Mouse (Mus musculus): ENCODE data around the gene Clcn5. TPM values are rescaled to one million over a fixed set of nuclear protein-coding genes. Genes with fewer than 3 reads are reported as not detected.
A peak's percentile ranks its signal among the peaks of the same experiment; 100 is the strongest.

The Clcn5 gene
- total and polyA plus RNA-seq, 2 experiments, result 1.1 to 7.5 TPM

DNA sequence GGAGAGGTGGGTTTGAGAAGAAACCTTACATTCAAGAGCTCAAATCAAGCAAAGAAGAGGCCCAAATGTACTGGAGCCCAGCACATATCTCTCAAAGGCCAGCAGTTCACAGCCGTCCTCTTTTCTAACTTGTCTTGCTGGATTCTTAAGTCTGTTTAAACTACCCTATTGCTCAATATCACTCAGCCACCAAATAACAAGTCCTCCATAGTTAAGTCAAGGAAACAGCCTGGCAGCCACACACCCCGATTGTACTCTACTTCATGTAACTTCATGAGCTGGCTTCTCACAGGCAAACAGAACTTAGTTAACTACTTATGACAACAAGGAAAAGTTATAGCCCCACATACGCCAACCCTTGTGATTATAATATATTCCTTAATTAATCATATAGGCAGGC, 59.4 kb downstream of the Clcn5 start:
- H3K27ac ChIP-seq (replicated peaks; ENCODE audit: insufficient read depth, low read depth, low read length), result no peak overlapping the region
- H3K4me1 ChIP-seq (ENCODE audit: control insufficient read depth, insufficient read depth, low read length), result no peaks in the 10 kb centered on the region
- H3K27me3 ChIP-seq (ENCODE audit: control insufficient read depth, insufficient read depth, low read length), result no peaks in the 10 kb centered on the region
- H3K4me3 ChIP-seq (ENCODE audit: insufficient read depth, low read depth, low read length), result no peak overlapping the region
- no peaks in the 10 kb centered on the region for H3K36me3 ChIP-seq (ENCODE audit: control insufficient read depth, insufficient read depth, low read length)
- no peaks in the 10 kb centered on the region for H3K79me2 ChIP-seq (ENCODE audit: control insufficient read depth, insufficient read depth, low read length)
- no peak for DNase-seq (ENCODE audit: extremely low read depth, low read depth, low spot score)
- no peak overlapping the region for H3K9ac ChIP-seq (ENCODE audit: low read depth, low read length)
- TF ChIP-seq POLR2A (IDR thresholded peaks at IDR 0.05; ENCODE audit: extremely low read depth, insufficient read depth, low read length), result no peak
- TF ChIP-seq CTCF (IDR thresholded peaks at IDR 0.05; ENCODE audit: low read depth, low read length), result no peak
- WGBS, result 92% methylated on average over 3 of the region's 3 CpGs

DNA sequence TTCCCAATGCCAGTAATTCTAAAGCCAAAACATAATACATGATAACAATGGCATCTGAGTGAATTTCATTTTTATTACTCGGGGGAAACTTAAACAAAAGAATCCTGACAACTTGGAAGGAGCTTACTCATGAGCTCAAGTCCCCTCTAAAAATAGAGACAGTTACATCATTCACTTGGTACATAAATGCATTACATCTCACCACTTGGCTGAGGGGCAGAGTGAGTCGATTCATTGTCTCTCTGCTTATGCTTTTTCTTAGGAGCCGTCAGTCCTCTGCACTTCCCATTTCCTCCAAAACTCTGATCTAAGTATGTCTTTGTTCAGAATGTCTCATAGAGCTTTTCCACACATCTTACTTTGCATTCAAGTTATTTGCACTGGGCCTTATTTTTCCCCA, 63.1 kb downstream of the Clcn5 start:
- DNase-seq (ENCODE audit: extremely low read depth, low read depth, low spot score), result no peak
- no peak overlapping the region for H3K4me3 ChIP-seq (ENCODE audit: insufficient read depth, low read depth, low read length)
- H3K79me2 ChIP-seq (ENCODE audit: control insufficient read depth, insufficient read depth, low read length), result no peaks in the 10 kb centered on the region
- H3K9ac ChIP-seq (ENCODE audit: low read depth, low read length), result no peak overlapping the region
- H3K27me3 ChIP-seq (ENCODE audit: control insufficient read depth, insufficient read depth, low read length), result no peaks in the 10 kb centered on the region
- 82% methylated on average over 3 of the region's 3 CpGs for WGBS
- no peaks in the 10 kb centered on the region for H3K36me3 ChIP-seq (ENCODE audit: control insufficient read depth, insufficient read depth, low read length)
- H3K27ac ChIP-seq (replicated peaks; ENCODE audit: insufficient read depth, low read depth, low read length), result no peak overlapping the region
- H3K4me1 ChIP-seq (ENCODE audit: control insufficient read depth, insufficient read depth, low read length), result no peaks in the 10 kb centered on the region
- no peak for TF ChIP-seq CTCF (IDR thresholded peaks at IDR 0.05; ENCODE audit: low read depth, low read length)
- no peak for TF ChIP-seq POLR2A (IDR thresholded peaks at IDR 0.05; ENCODE audit: extremely low read depth, insufficient read depth, low read length)

DNA sequence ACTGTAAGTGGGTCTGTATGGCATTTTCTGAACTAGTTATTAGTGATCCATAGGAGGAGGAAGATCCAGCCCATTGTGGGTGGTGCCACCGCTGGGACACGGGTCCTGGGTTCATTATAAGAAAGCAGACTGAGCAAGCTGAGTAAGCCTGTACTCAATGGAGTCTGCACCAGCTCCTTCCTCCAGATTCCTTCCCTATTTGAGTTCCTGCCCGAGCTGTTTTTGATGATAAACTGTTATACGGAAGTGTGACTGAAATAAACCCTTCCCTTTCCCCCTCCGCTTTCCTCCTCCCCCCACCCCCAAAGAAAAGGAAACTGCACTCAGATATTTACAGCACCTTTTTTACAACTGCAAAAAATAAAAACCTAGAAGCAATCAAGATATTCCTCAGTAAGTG, 115.1 kb downstream of the Clcn5 start:
- Histone ChIP-seq H3K9ac (ENCODE audit: low read depth, low read length) (no peak overlapping the region), H3K4me1 (ENCODE audit: control insufficient read depth, insufficient read depth, low read length) (no peaks in the 10 kb centered on the region), H3K27ac (replicated peaks; ENCODE audit: insufficient read depth, low read depth, low read length) (no peak overlapping the region), H3K79me2 (ENCODE audit: control insufficient read depth, insufficient read depth, low read length) (no peaks in the 10 kb centered on the region), H3K4me3 (ENCODE audit: insufficient read depth, low read depth, low read length) (no peak overlapping the region), H3K27me3 (ENCODE audit: control insufficient read depth, insufficient read depth, low read length) (no peaks in the 10 kb centered on the region), H3K36me3 (ENCODE audit: control insufficient read depth, insufficient read depth, low read length) (no peaks in the 10 kb centered on the region)
- WGBS, result 82% methylated on average over 5 of the region's 5 CpGs
- peak; percentile 20 for DNase-seq (ENCODE audit: extremely low read depth, low read depth, low spot score)
- TF ChIP-seq POLR2A (IDR thresholded peaks at IDR 0.05; ENCODE audit: extremely low read depth, insufficient read depth, low read length), result no peak
- no peak for TF ChIP-seq CTCF (IDR thresholded peaks at IDR 0.05; ENCODE audit: low read depth, low read length)

DNA sequence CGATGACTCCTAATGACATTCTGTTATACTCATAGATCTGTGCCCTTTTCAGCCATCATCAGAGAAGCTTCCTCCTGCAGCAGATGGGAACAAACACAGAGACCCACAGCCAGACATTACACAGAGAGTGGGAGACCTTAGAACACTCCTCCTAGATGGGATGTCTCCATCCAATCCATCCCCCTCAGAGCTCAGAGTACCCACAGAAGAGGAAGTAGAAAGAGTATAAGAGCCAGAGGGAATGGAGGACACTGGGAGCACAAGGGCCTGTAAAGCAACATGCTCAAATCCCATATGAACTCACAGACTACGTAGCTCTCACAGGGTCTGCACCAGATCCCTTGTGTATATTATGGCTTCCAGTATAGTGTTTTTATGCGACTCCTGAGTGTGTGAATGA, 115.6 kb downstream of the Clcn5 start:
- Histone ChIP-seq H3K4me1 (ENCODE audit: control insufficient read depth, insufficient read depth, low read length) (no peaks in the 10 kb centered on the region), H3K4me3 (ENCODE audit: insufficient read depth, low read depth, low read length) (no peak overlapping the region), H3K9ac (ENCODE audit: low read depth, low read length) (no peak overlapping the region), H3K79me2 (ENCODE audit: control insufficient read depth, insufficient read depth, low read length) (no peaks in the 10 kb centered on the region), H3K36me3 (ENCODE audit: control insufficient read depth, insufficient read depth, low read length) (no peaks in the 10 kb centered on the region), H3K27ac (replicated peaks; ENCODE audit: insufficient read depth, low read depth, low read length) (no peak overlapping the region), H3K27me3 (ENCODE audit: control insufficient read depth, insufficient read depth, low read length) (no peaks in the 10 kb centered on the region)
- WGBS, result 95% methylated on average over 3 of the region's 3 CpGs
- no peak for TF ChIP-seq CTCF (IDR thresholded peaks at IDR 0.05; ENCODE audit: low read depth, low read length)
- no peak for TF ChIP-seq POLR2A (IDR thresholded peaks at IDR 0.05; ENCODE audit: extremely low read depth, insufficient read depth, low read length)
- DNase-seq (ENCODE audit: extremely low read depth, low read depth, low spot score), result no peak

DNA sequence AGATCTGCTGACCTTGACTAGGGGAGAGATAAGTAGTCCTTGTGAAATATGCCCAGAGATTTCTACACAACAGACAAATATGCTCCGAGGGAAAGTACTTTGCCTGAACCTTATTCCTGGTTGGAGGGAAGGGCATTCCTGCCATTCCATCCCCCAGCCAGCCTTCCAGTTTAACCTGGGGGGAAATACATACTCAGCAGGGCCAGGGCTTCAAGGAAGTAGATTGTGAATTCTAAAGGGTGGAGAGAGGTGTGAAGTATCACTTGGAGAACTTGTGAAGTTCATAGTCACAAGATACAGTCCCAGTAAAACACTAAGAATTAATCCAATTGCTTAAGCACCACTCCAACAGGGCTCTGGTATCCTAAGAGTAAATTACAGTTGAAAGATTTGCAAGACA, 121.3 kb downstream of the Clcn5 start:
- no peaks in the 10 kb centered on the region for H3K4me1 ChIP-seq (ENCODE audit: control insufficient read depth, insufficient read depth, low read length)
- H3K9ac ChIP-seq (ENCODE audit: low read depth, low read length), result no peak overlapping the region
- H3K27ac ChIP-seq (replicated peaks; ENCODE audit: insufficient read depth, low read depth, low read length), result no peak overlapping the region
- H3K36me3 ChIP-seq (ENCODE audit: control insufficient read depth, insufficient read depth, low read length), result no peaks in the 10 kb centered on the region
- DNase-seq (ENCODE audit: extremely low read depth, low read depth, low spot score), result no peak
- WGBS, result 22% methylated on average over 1 of the region's 1 CpGs
- no peak overlapping the region for H3K4me3 ChIP-seq (ENCODE audit: insufficient read depth, low read depth, low read length)
- TF ChIP-seq POLR2A (IDR thresholded peaks at IDR 0.05; ENCODE audit: extremely low read depth, insufficient read depth, low read length) (no peak), CTCF (IDR thresholded peaks at IDR 0.05; ENCODE audit: low read depth, low read length) (no peak)
- H3K79me2 ChIP-seq (ENCODE audit: control insufficient read depth, insufficient read depth, low read length), result no peaks in the 10 kb centered on the region
- no peaks in the 10 kb centered on the region for H3K27me3 ChIP-seq (ENCODE audit: control insufficient read depth, insufficient read depth, low read length)

DNA sequence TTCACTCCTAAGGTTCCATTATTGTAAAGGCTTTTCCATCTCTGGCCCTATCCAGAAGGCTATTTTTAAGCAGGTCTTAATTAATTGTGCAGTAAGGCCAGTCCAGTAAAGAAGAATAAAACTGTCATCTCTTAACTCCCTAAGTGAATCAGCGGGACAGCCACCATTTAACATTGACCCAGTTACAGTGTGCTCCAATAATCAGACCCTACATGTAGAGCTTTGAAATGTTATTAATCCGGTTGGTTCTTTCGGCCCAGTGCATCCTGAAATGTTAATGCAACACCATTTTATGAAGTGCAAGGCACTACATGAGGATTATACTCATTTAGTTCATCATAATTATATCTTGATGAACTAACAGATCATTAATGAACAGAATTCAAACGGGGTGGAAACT, 128.3 kb downstream of the Clcn5 start:
- DNase-seq (ENCODE audit: extremely low read depth, low read depth, low spot score), result no peak
- Histone ChIP-seq H3K4me1 (ENCODE audit: control insufficient read depth, insufficient read depth, low read length) (peaks cover 4% of the 10 kb centered on the region; the same call in 1 of the 2 replicates), H3K4me3 (ENCODE audit: insufficient read depth, low read depth, low read length) (no peak overlapping the region), H3K9ac (ENCODE audit: low read depth, low read length) (no peak overlapping the region), H3K27me3 (ENCODE audit: control insufficient read depth, insufficient read depth, low read length) (no peaks in the 10 kb centered on the region), H3K79me2 (ENCODE audit: control insufficient read depth, insufficient read depth, low read length) (no peaks in the 10 kb centered on the region), H3K36me3 (ENCODE audit: control insufficient read depth, insufficient read depth, low read length) (no peaks in the 10 kb centered on the region), H3K27ac (replicated peaks; ENCODE audit: insufficient read depth, low read depth, low read length) (no peak overlapping the region)
- WGBS, result 93% methylated on average over 4 of the region's 4 CpGs
- no peak for TF ChIP-seq POLR2A (IDR thresholded peaks at IDR 0.05; ENCODE audit: extremely low read depth, insufficient read depth, low read length)
- no peak for TF ChIP-seq CTCF (IDR thresholded peaks at IDR 0.05; ENCODE audit: low read depth, low read length)

Data from liver, adult 2 months (tissue).